Mouse (Mus musculus): Measurements from ENCODE around the gene Krt222. TPM values are rescaled to one million over a fixed set of nuclear protein-coding genes. Genes with fewer than 3 reads are reported as not detected.
A peak's percentile ranks its signal among the peaks of the same experiment; 100 is the strongest.
"Not testable (repeated sequence)": the region's sequence is repeated elsewhere in the genome, so short reads cannot be mapped to it uniquely, and the experiment has no call there.

Krt222 gene
- polyA plus RNA-seq, 1 experiment from 2014 or later = 0.55 TPM

GRCm38 (mm10) chr11:99247916-99248315 is 4.0 kb upstream of the Krt222 start:
- Histone ChIP-seq H3K9ac (replicated peaks) (no peak overlapping the region), H3K27me3 (ENCODE audit: insufficient read depth, low read length) (no peaks in the 10 kb centered on the region), H3K4me1 (ENCODE audit: insufficient read depth) (peaks cover 7% of the 10 kb centered on the region), H3K36me3 (replicated peaks; ENCODE audit: insufficient read depth, low read length) (no peaks in the 10 kb centered on the region), H3K4me2 (ENCODE audit: low read depth, low read length) (no peak overlapping the region), H3K4me3 (ENCODE audit: low read depth, low read length) (no peak overlapping the region), H3K27ac (ENCODE audit: low read depth) (no peak overlapping the region), H3K9me3 (ENCODE audit: low read length) (no peaks in the 10 kb centered on the region)
- no peak for DNase-seq
- 89% methylated on average over 4 of the region's 4 CpGs for WGBS (ENCODE audit: insufficient replicate concordance)
- TF ChIP-seq EP300 (IDR thresholded peaks at IDR 0.05; ENCODE audit: low read depth) (no peak), CTCF (IDR thresholded peaks at IDR 0.05; ENCODE audit: low read depth) (no peak)
- ATAC-seq = no peak

GRCm38 (mm10) chr11:99244519-99244918 is 634 bp upstream of the Krt222 start:
- TF ChIP-seq CTCF (IDR thresholded peaks at IDR 0.05; ENCODE audit: low read depth) = peak; percentile 17; the same call in 1 of the 2 replicates
- H3K27ac ChIP-seq (ENCODE audit: low read depth); H3K4me2 ChIP-seq (ENCODE audit: low read depth, low read length); DNase-seq; H3K36me3 ChIP-seq (replicated peaks; ENCODE audit: insufficient read depth, low read length); H3K9ac ChIP-seq (replicated peaks); H3K27me3 ChIP-seq (ENCODE audit: insufficient read depth, low read length); H3K4me1 ChIP-seq (ENCODE audit: insufficient read depth); ATAC-seq; H3K9me3 ChIP-seq (ENCODE audit: low read length); H3K4me3 ChIP-seq (ENCODE audit: low read depth, low read length): not testable (repeated sequence)
- 46% methylated on average over 3 of the region's 3 CpGs for WGBS (ENCODE audit: insufficient replicate concordance)

- H3K4me3 ChIP-seq (ENCODE audit: low read depth, low read length) = peak overlapping the region; percentile 30
- 59% methylated on average over 3 of the region's 3 CpGs for WGBS (ENCODE audit: insufficient replicate concordance)
- H3K36me3 ChIP-seq (replicated peaks; ENCODE audit: insufficient read depth, low read length) = no peaks in the 10 kb centered on the region
- peaks cover 7% of the 10 kb centered on the region for H3K4me1 ChIP-seq (ENCODE audit: insufficient read depth)
- no peaks in the 10 kb centered on the region for H3K27me3 ChIP-seq (ENCODE audit: insufficient read depth, low read length)
- peak overlapping the region; percentile 37; the same call in 1 of the 2 replicates for H3K9ac ChIP-seq (replicated peaks)
- no peaks in the 10 kb centered on the region for H3K9me3 ChIP-seq (ENCODE audit: low read length)
- no peak overlapping the region for H3K27ac ChIP-seq (ENCODE audit: low read depth)
- no peak for TF ChIP-seq CTCF (IDR thresholded peaks at IDR 0.05; ENCODE audit: low read depth)
- no peak for TF ChIP-seq EP300 (IDR thresholded peaks at IDR 0.05; ENCODE audit: low read depth)
- no peak for ATAC-seq
- no peak for DNase-seq
- peak overlapping the region; percentile 66 for H3K4me2 ChIP-seq (ENCODE audit: low read depth, low read length)
Measured at GRCm38 (mm10) chr11:99243200-99243819, 575 bp downstream of the Krt222 start.

GRCm38 (mm10) chr11:99242056-99242455 is 1.8 kb downstream of the Krt222 start:
- Histone ChIP-seq H3K27ac (ENCODE audit: low read depth) (no peak overlapping the region), H3K9me3 (ENCODE audit: low read length) (no peaks in the 10 kb centered on the region), H3K4me3 (ENCODE audit: low read depth, low read length) (no peak overlapping the region), H3K9ac (replicated peaks) (no peak overlapping the region), H3K4me2 (ENCODE audit: low read depth, low read length) (no peak overlapping the region), H3K4me1 (ENCODE audit: insufficient read depth) (peaks cover 9% of the 10 kb centered on the region), H3K36me3 (replicated peaks; ENCODE audit: insufficient read depth, low read length) (no peaks in the 10 kb centered on the region), H3K27me3 (ENCODE audit: insufficient read depth, low read length) (no peaks in the 10 kb centered on the region)
- DNase-seq (no peak), ATAC-seq (no peak)
- 69% methylated on average over 5 of the region's 5 CpGs for WGBS (ENCODE audit: insufficient replicate concordance)
- TF ChIP-seq CTCF (IDR thresholded peaks at IDR 0.05; ENCODE audit: low read depth) = no peak
- TF ChIP-seq EP300 (IDR thresholded peaks at IDR 0.05; ENCODE audit: low read depth) = no peak

- no peaks in the 10 kb centered on the region for H3K27me3 ChIP-seq (ENCODE audit: insufficient read depth, low read length)
- H3K9me3 ChIP-seq (ENCODE audit: low read length) = no peaks in the 10 kb centered on the region
- no peaks in the 10 kb centered on the region for H3K36me3 ChIP-seq (replicated peaks; ENCODE audit: insufficient read depth, low read length)
- no peak overlapping the region for H3K9ac ChIP-seq (replicated peaks)
- peak; percentile 36 for DNase-seq
- TF ChIP-seq EP300 (IDR thresholded peaks at IDR 0.05; ENCODE audit: low read depth) = no peak
- no peak for TF ChIP-seq CTCF (IDR thresholded peaks at IDR 0.05; ENCODE audit: low read depth)
- WGBS (ENCODE audit: insufficient replicate concordance) = 26% methylated on average over 14 of the region's 14 CpGs
- no peak overlapping the region for H3K4me2 ChIP-seq (ENCODE audit: low read depth, low read length)
- H3K27ac ChIP-seq (ENCODE audit: low read depth) = no peak overlapping the region
- H3K4me3 ChIP-seq (ENCODE audit: low read depth, low read length) = no peak overlapping the region
- H3K4me1 ChIP-seq (ENCODE audit: insufficient read depth) = 0 out of 2 replicates have a peak, but pooled peaks cover 2% of the 10 kb centered on the region
- peak; percentile 48; the same call in 1 of the 2 replicates for ATAC-seq
Measured at GRCm38 (mm10) chr11:99238468-99238867, 5.4 kb downstream of the Krt222 start.

- DNase-seq (no peak), ATAC-seq (no peak; the same call in 1 of the 2 replicates)
- Histone ChIP-seq H3K27ac (ENCODE audit: low read depth) (peak overlapping the region; percentile 96), H3K4me3 (ENCODE audit: low read depth, low read length) (peak overlapping the region; percentile 93), H3K4me2 (ENCODE audit: low read depth, low read length) (peak overlapping the region; percentile 98), H3K9ac (replicated peaks) (peak overlapping the region; percentile 98), H3K27me3 (ENCODE audit: insufficient read depth, low read length) (no peaks in the 10 kb centered on the region), H3K4me1 (ENCODE audit: insufficient read depth) (peaks cover 10% of the 10 kb centered on the region), H3K9me3 (ENCODE audit: low read length) (no peaks in the 10 kb centered on the region), H3K36me3 (replicated peaks; ENCODE audit: insufficient read depth, low read length) (peaks cover 13% of the 10 kb centered on the region)
- TF ChIP-seq EP300 (IDR thresholded peaks at IDR 0.05; ENCODE audit: low read depth) (no peak), CTCF (IDR thresholded peaks at IDR 0.05; ENCODE audit: low read depth) (no peak)
- WGBS (ENCODE audit: insufficient replicate concordance) = 29% methylated on average over 15 of the region's 15 CpGs
Measured at GRCm38 (mm10) chr11:99231049-99231816, 12.7 kb downstream of the Krt222 start.
